Mouse (Mus musculus) bone marrow macrophage, adult 2 months (primary cell): ENCODE results near the gene Zan.
"Not testable (repeated sequence)": the region's sequence is repeated elsewhere in the genome, so short reads cannot be mapped to it uniquely, and the experiment has no call there.

Experiments used
- CTCF ChIP-seq: IDR thresholded peaks from 2 replicates; pipeline ENCODE4 v1.5.1; 2012; ENCODE audit warnings: low read depth, mild to moderate bottlenecking, low read length, moderate library complexity
- POLR2A ChIP-seq: IDR thresholded peaks from 2 replicates; pipeline ENCODE4 v1.6.1; 2012; ENCODE audit warnings: mild to moderate bottlenecking, low read depth, low read length, borderline replicate concordance

DNA sequence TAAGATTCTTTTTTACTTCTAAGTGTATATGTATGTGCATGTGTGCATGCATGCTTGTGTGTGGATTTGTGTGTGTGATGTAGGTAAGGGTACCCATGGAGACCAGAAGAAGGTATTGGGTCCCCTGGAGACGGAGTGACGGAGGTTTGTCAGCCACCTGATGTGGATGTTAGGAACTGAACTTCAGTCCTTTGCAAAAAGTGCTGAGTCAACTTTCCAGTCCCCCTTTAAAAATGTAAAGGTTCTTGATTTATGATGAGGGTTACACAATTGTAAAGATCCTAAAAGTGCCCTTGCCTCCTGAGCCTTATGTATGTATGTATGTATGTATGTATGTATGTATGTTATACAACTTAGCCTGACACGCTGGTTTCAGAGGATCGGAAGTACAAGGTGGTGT is 46.5 kb downstream of the Zan start:
- TF ChIP-seq POLR2A, CTCF: not testable (repeated sequence)
